Mouse (Mus musculus): ENCODE data around the gene Rtl5.

DNA sequence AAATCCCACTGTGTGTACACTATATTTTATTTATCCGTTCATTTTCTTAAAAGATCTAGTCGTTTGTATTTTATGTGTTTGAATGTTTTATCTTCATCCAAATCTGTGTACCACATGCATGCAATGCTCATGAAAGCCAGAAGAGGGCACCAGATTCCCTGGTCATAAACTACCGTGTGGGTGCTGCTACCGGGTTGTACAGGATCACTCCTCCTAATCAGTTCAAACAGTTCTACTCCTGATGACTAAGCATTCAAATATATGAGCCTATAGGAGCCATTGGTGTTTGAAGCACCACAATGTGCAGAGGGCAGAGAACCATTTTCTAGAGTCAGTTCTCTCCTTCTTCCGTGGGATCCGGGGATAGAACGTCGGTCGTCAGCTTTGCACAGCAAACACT, 11.7 kb downstream of the Rtl5 start:
- TF ChIP-seq CTCF (IDR thresholded peaks at IDR 0.05; ENCODE audit: borderline replicate concordance, extremely low read depth, insufficient read depth, insufficient read length) (peak; percentile 56; the same call in 1 of the 2 replicates), POLR2A (IDR thresholded peaks at IDR 0.05; ENCODE audit: borderline replicate concordance, extremely low read depth, insufficient read depth, insufficient read length, poor library complexity, severe bottlenecking) (no peak)

Measured in brain, embryonic 14.5 days (tissue).